Mouse (Mus musculus) cerebellum, postnatal 14 days (tissue): ENCODE measurements at regions not wholly inside any gene's neighbourhood (a gene's known extent, or its start where the extent isn't known, plus 50 kb on each side); places are given as distances from the start of the nearest gene placed in this dataset.

Experiments
- DNase-seq, 2 experiments: peaks; one replicate each; pipeline ENCODE4 v3.0.0; 2021; ENCODE audit warnings: mixed read lengths in 2 of 2

DNA sequence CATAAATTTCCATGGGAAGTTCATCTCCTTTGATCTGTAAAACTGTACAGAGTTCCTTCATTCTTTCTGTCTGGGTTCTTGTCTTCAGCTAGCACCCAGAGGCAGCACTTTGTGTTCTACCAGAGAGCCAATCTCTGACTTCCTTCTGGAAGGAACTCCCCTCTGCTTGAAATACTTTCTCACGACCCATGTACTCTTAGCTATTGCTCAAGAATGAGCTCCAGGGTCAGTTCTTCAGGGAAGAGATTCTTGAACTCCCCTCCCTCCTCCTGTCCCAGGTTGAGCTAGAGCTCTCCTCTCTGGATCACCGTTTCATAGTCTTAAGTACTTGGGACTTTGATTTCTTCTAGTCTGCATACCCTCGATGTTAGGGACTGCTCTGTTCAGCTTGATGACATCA, 311.8 kb downstream of the Foxo1 start:
- no peak for DNase-seq

DNA sequence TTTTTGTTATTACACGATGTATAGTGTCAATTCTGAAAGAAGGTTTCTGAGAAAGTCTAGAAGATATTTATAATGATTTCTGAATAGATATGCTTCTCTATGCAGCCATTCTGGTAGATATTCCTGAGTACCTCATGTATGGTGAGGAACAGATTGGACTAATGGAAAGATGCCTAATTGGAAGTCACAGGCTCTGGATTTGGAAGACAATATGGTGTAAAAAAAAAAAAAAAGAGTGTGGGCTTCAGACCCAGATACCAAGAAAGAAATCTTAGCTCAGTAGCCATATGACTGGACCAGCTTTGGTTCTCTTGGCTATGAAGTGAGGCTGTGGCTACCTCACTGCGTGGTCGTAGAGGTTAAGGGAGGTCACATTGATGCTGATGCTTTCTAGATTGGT, 311.0 kb downstream of the Foxo1 start:
- peak in 1 of 2 experiments; percentile 7 for DNase-seq

DNA sequence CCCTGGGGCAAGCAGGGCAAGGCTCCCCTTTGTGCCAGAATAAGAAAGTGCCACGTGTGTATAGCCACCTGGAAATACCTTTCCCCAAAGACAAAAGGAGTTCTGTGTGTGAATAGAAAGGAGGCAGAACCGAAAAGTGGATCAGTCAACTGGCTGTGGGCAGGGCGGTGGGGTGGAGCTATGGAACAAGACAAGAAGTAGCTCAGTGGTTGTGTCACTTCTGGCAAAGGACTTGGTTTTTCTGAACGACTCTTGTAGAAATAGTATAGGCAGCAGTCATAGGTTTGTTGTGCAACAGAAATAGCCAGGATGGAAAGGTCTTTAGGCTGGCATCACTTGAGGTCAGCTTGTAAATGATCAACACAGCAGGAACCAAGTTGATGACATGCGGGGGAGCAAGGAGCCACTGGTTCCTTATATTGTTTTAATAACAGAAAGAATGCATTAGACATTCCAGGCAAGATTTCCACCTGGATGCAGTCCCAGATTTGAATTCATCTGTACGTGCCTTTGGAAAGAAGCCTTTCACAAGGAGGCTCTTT, 308.6 kb downstream of the Foxo1 start:
- DNase-seq = no peak

DNA sequence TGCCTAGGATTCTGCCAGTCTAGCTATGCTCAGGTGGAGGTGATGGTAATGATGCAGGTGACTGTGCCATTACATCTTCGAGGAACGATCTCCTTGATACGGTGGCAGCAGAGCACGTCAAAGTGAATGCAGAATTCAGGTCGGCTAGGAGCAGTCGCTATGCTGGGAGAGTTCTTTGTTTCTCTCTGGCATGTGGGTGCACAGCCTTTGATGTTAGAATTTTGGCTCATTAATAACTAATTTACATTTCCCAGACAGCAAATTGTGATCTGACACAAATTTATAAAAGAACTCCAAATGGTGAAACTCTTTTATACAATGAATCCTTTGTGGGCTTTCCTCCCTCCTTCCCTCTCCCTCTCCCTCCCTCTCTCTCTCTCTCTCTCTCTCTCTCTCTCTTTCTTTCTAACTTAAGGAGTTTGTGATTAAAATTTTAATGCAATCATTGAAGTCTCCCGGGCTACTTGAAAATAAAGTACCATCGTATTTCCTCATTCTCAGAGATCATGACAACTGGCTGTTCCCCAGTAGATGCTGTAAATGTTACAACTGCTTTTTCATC, 307.2 kb downstream of the Foxo1 start:
- no peak for DNase-seq

DNA sequence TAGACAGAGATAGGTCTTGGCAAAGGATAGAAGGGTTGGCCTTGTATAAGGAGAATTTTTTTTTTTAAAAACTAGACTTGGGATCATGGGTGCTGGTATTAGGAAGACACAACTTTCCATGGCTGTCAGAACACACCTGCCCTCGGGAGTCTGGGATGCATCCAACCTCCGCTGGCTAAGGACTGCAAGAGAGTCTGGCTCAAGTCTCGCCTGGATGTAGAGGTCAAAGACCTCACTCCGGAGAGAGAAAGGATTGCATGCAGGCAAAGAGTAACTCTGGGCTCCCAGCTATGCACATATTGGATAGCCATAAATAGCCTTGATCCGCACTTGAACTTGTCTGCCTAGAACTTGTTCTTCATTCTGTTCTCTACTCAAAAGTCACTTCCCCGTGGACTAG, 306.2 kb downstream of the Foxo1 start:
- DNase-seq = no peak

DNA sequence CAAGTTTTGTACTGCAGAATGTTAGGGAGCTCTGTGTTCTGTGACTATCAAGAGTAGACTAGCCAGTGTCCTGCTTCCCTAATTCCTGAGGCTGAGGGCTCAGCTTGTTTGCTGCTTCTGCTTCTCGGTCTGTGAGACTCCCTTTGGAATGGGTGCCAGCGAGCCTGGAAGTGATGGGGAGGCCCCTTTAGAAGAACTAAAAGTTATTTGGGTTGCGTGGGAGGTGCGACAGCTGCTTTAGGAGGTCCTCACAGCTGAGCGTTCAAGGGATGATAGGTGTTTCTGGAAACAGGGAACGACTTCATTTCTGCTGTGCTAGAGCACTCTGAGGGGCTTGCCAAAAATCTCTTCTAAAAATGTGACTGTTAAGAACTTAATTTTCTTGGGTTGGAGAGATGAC, 305.7 kb downstream of the Foxo1 start:
- no peak for DNase-seq

DNA sequence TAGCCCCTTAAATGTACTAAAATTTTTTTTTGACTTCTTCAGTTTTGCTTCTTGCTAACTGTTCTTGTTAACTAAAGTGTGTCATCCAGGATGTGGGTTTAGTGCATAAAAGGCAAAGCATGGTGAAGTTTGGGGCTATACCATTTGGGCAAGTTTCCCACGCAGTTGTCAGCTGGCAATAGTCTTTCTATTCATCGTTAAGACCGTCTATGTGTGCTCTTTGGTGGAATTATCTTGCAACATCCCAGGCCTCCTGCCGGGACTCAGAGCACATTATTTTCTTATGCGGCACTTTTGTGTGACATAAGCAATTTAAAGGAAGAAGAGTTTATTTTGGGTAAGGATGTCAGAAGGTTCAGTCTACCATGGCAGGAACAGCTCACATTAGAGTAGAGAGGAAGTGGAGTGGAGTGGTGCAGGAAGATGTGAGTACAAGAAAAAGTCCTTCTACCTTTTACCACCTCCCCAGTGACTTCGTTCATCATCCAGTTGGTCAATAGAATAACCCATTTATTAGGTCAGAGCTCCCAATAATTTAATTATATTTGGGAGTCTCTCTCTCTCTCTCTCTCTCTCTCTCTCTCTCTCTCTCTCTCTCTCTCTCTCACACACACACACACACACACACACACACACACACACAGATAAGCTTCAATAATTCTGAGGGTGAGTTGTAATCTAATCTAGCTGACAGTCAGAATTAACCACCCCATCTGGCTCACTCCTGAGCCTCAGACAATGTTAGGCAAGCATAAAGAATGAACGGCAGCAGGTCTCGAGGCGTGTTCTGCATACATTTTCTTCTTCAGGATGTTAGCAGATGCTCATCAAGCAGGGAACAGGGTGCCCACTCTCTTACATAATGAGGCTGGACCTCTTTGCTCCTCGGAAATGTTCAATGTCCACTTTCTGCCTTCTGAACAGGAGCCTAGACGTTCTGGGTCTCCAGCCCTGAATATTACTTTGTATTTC, 304.7 kb downstream of the Foxo1 start:
- DNase-seq = no peak

DNA sequence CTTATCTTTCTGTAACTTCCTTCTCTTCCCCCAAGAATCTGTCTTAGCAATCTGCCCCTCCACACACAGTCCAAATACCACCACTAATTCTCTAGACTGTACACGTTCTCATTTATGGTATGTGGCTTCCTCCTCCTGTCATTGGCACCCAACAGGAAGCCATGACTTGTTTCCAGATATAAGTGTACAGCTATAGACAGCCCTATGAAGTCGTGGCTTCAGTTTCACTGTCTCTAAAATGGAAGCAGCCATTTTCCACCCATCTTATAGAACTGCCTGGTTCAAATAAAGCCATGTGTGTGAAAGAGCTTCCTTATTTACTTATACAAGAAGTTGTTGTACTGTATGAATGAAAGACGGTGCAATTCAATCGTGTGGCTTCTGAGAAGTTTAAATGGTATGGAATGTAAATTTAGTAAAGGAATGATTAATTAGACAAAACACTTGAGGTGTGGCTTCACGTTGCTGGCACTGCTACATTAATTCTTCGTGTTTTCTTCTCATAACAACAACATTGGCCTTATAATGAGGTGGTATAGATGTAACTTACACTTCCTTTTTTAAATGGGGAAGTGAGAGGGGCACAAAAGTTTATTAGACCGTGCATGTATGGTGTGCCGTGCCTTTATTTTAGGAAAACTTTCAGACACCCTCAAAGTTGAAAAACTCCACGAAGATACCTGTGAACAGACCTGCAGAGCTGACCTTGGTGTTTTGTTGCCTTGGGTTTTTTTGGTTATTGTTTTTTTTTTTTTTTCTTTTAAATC, 299.7 kb downstream of the Foxo1 start:
- no peak for DNase-seq

DNA sequence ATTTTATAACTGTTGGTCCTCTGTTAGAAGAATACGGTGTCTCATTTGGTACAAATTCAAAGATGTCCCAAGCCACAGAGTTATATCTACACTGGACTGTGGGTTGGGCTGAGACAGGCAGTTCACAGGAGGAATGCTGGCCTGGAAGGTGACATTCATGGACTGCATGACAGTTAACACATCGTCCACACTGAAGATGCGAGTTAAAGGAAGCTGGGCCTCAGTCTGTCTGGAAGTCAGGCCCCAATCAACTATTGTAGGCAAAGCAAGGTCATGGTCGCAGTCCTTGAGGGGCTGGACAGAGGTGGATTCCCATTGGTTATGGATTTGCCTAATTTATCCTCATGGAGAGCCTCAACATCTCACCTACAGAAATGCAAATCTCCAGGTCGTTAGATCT, 295.5 kb downstream of the Foxo1 start:
- no peak for DNase-seq

DNA sequence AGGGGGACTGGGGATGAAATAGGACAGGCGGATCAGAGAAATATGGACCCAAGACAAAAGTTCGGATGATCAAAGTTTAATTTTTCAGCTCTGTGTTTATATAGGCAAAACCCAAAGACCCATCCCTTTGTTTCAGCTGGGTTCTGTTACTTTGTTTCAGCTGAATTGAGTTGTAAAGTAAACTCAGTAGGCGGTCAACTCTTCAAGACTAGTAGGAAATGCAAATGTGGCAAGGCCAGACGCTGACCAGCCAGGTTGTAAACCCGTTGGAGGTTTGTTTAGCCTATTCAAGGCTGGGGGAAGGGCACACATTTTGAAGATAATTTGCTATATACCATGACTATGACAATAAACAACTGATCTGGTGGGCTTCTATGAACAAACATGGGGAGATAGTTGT, 294.7 kb downstream of the Foxo1 start:
- no peak for DNase-seq

DNA sequence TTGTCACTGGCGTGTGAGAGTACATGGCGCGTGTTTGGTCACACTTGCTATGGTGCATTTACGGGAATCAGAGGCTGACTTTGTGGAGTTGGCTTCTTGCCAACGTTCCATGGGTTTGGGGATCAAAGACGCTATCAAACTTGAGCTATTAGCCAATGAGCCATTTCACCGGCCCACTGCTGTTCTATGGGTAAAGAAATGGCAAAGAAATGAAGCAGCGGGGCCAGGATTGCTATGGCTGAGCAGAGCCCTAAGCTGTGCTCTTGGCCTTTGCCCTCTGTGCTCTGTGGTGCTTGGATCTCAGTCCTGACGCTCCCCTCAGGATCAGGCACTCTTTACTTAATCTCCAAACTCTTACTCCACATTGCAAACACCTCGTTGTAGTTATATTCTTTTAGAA, 291.3 kb downstream of the Foxo1 start:
- DNase-seq = no peak

DNA sequence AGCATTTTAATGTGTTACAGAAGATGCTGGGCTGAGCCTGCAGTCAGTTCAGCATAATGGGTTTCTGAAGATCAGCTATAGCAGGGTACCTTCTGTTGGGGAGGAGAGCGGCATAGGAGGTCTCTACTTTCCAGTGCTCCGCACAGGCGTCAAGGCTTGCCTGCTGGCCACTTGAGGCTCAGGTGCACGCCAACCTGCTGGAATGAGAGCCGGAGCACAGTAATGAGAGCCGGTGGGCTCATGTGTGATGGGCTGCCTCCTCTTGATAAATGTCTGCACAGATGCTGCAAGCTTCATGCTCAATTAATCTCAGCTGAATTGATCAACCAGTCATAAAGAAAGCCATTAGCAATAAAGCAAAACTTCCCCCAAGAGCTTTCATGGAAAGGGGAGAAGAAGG, 290.6 kb downstream of the Foxo1 start:
- peak; percentile 14 to 19 for DNase-seq

DNA sequence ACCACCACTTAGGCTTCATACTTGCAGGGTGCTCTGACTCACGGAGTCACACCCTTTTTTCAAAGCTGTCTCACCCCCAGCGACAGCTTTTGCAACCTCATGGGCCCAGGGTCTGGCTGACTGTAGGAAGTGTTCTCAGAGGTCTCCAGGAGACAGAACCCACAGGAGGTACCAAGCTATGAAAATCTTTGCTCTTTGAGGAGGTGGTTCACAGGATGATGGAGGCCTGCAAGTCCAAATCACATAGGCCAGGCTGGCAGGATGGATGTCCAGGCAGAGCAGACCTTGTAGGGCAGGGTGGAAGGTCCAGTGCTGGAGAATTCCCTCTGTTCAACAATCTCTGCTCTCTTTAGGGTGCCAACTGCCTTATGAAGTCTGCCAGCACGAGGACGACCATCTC, 289.2 kb downstream of the Foxo1 start:
- DNase-seq = no peak

DNA sequence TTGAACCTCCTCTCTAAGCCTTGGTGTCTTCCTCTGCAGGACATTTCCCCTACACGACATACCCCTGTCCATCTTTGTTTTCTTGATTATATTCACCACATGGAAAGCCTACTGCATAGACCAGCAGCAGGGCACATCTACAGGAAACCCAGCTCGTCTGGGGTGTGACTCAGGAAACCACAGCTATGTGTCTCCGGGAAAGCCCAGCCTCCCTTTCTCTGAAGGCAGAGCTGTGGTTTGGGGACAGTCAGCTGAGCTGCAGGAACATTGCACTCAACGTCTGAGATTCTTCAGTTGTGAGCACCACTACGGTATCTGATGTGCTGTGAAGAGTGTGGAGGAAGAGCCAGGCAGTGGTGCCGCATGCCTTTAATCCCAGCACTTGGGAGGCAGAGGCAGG, 286.9 kb downstream of the Foxo1 start:
- no peak for DNase-seq

DNA sequence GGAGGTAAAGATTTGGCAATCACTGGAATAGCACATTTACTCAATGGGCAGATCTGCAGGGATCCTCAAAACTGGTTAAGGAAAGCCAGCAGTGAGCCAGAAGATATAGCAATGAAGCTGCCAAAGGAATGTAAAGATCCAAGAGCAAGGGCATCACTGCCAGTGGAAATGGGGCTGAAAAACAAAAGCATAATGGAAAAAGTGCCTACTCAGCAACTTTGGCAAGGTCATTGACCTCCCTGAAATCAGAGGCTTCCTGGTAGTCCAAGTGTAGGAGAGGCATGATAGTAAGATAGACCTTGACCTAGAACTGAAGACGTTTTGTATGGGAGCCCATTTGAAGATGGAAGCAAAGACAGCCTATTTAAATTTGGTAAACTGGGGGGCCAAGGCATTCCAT, 286.4 kb downstream of the Foxo1 start:
- DNase-seq = no peak

DNA sequence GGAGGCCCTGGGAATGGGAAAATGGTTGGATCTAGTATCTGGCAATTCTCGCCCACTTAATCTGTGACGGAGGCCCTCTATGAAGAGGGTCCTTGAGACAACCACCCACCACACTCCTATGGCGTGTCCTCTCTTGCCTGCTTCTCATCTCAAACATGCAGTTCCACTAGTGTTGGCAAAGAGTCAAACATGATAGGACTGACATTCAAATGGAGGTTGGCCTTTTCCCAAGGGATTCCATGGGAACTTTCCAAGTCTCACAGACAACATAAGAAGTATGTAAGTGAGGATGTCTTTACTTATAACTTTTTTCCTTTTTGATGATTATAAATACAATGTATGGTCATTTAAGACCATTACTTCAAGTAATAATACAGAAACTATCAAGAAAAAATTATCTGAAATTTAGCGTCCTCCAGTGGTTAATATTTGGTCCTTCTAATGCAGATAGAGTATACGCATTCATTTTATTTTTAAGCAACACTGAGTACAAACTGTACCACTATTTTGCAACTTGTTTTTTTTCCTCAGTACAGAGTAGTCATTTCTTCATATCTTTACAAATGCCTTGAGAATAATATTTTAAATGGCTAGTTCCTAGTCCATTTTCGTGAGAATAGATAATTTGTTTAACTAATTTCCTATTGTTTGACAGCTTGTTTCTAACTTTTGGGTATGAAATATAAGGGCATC, 280.2 kb downstream of the Foxo1 start:
- no peak for DNase-seq

DNA sequence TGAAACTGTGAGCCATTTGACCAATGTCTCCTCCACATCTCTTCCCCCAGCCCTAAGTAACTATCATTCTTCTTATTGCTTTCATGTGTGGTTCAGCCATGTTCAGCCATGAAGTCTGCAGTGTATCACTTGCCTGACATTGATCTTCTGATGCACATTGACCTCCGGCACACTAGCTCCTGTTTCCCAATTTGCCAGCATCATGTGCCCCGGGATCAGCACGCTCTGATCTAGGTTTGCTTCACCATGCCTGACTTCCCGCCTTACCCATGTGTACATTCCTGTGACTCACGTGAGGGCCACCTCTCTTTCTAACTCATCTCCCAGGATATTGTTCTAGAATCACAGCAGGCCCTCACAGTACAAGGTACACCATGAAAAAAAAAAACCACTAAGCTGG, 277.9 kb downstream of the Foxo1 start:
- no peak for DNase-seq

DNA sequence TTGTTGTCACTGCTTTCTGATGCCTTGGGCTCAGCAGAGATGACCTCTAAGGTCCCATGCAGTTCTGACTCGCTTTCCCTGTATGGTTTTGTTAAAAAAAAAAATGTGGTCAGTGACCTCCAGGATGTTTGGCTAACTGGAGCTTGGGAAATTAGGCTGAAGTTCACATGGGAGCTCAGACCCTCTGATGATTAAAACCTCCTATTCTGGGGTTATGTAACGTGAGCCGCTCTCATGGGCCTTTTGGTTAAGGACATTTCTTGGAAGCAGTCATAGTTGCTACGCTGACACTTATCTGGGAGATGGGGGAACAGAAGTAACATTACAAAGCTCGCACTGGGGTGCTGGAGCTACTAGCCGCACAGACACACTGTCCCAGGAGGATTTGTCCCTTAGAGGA, 274.9 kb downstream of the Foxo1 start:
- no peak for DNase-seq

DNA sequence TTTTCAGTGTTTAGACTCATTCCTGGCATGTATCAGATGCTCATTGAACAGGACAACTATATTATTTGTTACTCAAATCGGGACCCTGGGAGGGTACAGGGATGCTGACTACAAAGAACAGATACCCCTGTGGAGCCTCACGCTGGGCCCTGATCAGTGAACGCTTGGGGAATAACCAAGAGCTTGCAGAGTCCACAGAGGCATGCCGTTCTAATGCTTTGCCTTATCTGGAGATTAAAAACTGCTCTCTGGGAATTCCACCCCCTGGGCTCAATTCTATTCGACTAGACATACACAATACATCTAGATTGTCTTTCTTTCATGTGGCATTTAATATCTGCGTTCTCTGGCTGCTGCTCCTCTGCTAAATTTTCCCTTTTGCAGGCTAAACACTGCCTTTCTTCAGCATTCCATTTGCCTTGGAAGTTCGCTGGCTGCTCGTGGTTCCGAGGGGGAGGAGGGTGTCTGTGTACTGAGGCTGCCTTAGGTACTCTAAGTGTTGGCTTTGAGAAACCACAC, 272.8 kb downstream of the Foxo1 start:
- no peak for DNase-seq

DNA sequence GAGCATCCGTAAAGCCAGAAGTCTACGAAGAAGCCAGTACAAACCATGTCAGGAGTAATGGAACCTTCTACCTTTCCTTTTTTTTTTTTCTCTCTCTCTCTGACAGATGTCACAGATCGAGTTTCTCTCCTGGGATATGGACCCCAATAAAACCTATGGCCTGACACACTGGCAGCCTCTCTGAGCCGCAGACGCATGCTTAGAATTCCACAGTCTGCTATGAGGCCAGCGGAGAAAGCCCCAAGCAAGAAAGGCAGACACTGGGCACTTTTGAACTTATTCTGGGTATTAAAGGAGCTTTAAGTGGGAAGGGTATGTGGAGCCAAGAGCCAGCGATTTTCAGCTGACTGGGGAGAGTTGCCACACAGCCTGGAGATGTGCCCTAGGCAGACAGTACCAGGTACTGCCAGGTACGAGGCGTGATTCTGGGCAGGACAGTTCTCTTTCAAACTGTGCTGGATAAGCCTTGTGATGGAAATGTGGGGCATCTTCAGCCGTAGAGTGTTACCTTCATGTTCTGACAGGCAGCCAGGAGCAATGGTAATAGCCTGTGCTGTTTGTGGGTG, 271.8 kb downstream of the Foxo1 start:
- no peak for DNase-seq

DNA sequence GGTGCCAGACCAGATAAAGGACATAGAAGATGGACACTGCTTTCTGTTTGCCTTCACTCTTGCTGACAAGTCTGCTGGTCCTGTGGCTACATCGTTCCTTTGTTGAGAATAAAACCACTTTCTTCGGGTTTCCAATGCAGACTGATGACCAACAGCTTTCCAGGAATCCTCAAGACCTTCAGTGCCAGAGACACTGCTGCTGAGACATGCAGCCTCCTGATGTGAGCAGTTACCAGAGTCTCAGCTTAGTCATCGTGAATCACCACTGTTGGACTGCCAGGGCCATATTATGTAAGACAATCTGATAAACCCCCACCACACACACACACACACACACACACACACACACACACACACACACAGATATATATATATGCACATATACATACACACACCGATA, 270.2 kb downstream of the Foxo1 start:
- no peak for DNase-seq

DNA sequence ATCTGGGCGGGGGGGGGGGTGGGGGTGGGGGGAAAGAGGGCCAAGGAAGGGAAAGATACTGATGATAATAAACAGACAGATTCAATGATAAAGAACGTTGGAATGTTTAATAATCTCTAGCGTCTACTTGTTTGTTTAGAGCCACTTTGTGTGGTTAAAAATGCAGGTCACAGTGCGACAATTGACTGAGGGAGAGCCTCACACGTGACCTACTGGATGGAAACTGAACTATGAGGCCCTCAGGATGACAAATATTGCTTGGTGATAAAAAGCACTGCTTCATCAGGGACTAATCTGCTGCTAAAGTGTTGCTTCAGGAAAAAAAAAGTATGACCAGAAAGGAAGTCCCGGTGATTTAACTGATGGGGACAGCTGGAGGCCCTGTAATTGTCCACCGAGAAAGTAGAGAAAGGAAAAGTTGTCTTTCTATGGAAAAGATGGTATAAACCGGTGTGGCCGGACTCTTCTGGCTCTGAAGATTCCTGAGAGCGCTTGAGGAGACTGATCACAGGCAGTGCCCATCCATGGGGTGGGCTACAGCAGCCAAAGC, 269.3 kb downstream of the Foxo1 start:
- no peak for DNase-seq
